Mouse (Mus musculus) bone marrow macrophage, adult 2 months (primary cell): Measurements from ENCODE around the gene Zdhhc1.

Source experiments
- CTCF ChIP-seq: IDR thresholded peaks from 2 replicates; pipeline ENCODE4 v1.5.1; 2012; ENCODE audit warnings: low read depth, mild to moderate bottlenecking, low read length, moderate library complexity
- POLR2A ChIP-seq: IDR thresholded peaks from 2 replicates; pipeline ENCODE4 v1.6.1; 2012; ENCODE audit warnings: mild to moderate bottlenecking, low read depth, low read length, borderline replicate concordance

DNA sequence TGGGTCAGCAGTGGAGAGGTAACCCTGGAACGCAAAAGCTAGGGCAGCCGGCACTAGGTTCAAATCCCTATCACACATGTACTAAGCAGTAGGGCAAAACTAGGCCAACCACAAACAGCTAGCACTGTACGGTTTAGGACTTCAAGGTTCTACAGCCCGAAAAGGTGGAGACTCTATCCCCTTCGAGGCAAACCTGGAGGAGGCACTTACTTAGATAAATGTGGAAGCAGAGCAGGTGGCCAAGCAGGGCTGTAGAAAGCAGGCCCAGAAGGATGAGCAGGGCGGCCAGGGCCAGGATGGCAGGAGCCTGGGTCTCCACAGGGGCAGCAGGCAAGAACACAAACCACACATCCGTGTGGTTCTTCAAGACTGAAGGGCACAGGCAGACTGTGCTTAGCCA, 20.5 kb downstream of the Zdhhc1 start:
- no peak for TF ChIP-seq CTCF
- no peak for TF ChIP-seq POLR2A
